Mouse (Mus musculus) splenic B cell, adult 2 months (primary cell): Measurements from ENCODE around the gene Slc39a10.
"Not testable (repeated sequence)": the region's sequence is repeated elsewhere in the genome, so short reads cannot be mapped to it uniquely, and the experiment has no call there.

ENCODE experiments used
- DNase-seq: peaks from one replicate; pipeline ENCODE4 v3.0.0-alpha.2; 2011; ENCODE audit warnings: low read depth, low spot score
- H3K27me3 ChIP-seq: 2 replicates; pipeline ENCODE4 v1.6.1; 2012; ENCODE audit warnings: mild to moderate bottlenecking, low read length, moderate library complexity, mixed read lengths; ENCODE audit not compliant: control insufficient read depth, poor library complexity, insufficient read depth, severe bottlenecking
- H3K36me3 ChIP-seq: 2 replicates; pipeline ENCODE4 v1.6.1; 2012; ENCODE audit warnings: mild to moderate bottlenecking, low read length, moderate library complexity, mixed read lengths; ENCODE audit not compliant: control insufficient read depth, poor library complexity, insufficient read depth, severe bottlenecking

Gene Slc39a10

GRCm38 (mm10) chr1:46782227-46782626 lies 110.4 kb downstream of the Slc39a10 start:
- H3K36me3 ChIP-seq, H3K27me3 ChIP-seq, DNase-seq: not testable (repeated sequence)

- DNase-seq, H3K27me3 ChIP-seq, H3K36me3 ChIP-seq: not testable (repeated sequence)
These were observed 122.5 kb downstream of the Slc39a10 start for GRCm38 (mm10) chr1:46770077-46770695.

GRCm38 (mm10) chr1:46769318-46769717 lies 123.3 kb downstream of the Slc39a10 start:
- DNase-seq: peak; percentile 1
- H3K36me3 ChIP-seq, H3K27me3 ChIP-seq: not testable (repeated sequence)

GRCm38 (mm10) chr1:46764600-46764999 lies 128.1 kb downstream of the Slc39a10 start:
- H3K36me3 ChIP-seq, DNase-seq: not testable (repeated sequence)

More at GRCm38 (mm10) chr1:46764600-46764999, 128.1 kb downstream of the Slc39a10 start:
- not testable (repeated sequence) for H3K27me3 ChIP-seq
